Mouse (Mus musculus): ENCODE data around the gene Ifit2.

- TF ChIP-seq MYC (IDR thresholded peaks at IDR 0.05; ENCODE audit: low read depth, low read length) (no peak), NELFE (IDR thresholded peaks at IDR 0.05; ENCODE audit: low read depth, low read length) (no peak), MAFK (IDR thresholded peaks at IDR 0.05; ENCODE audit: borderline replicate concordance, low read depth, low read length) (no peak), POLR2AphosphoS2 (IDR thresholded peaks at IDR 0.05; ENCODE audit: low read length) (no peak), MAX (IDR thresholded peaks at IDR 0.05; ENCODE audit: low read length) (no peak), USF1 (IDR thresholded peaks at IDR 0.05; ENCODE audit: low read depth, low read length) (no peak), POLR2A (IDR thresholded peaks at IDR 0.05; ENCODE audit: control insufficient read depth in 1 of 2, insufficient read depth in 1 of 2, low read depth in 1 of 2, low read length in 2 of 2, poor library complexity in 1 of 2) (no peak), CTCF (IDR thresholded peaks at IDR 0.05 in 2 of 3, conservative IDR thresholded peaks at IDR 0.05 in 1 of 3; ENCODE audit: control insufficient read depth in 1 of 3, insufficient read depth in 1 of 3, low read depth in 2 of 3, low read length in 3 of 3, poor library complexity in 1 of 3, severe bottlenecking in 1 of 3) (no peak), ZMIZ1 (IDR thresholded peaks at IDR 0.05; ENCODE audit: low read depth, low read length) (no peak)
Measured at GRCm38 (mm10) chr19:34523106-34523725, 27.3 kb upstream of the Ifit2 start.

All from MEL (cell line).